Mouse (Mus musculus) embryonic fibroblast, embryonic 13.5 days (primary cell): ENCODE results near the gene Cnksr1. TPM values are rescaled to one million over a fixed set of nuclear protein-coding genes. Genes with fewer than 3 reads are reported as not detected.
"Not testable (repeated sequence)": the region's sequence is repeated elsewhere in the genome, so short reads cannot be mapped to it uniquely, and the experiment has no call there.

Experiments
- H3K27ac ChIP-seq: 2 replicates; pipeline ENCODE4 v1.5.1; 2012; ENCODE audit warnings: low read length, control low read depth, inconsistent platforms; ENCODE audit not compliant: insufficient read depth
- H3K4me1 ChIP-seq: 2 replicates; pipeline ENCODE4 v1.6.1; 2011; ENCODE audit warnings: low read length; ENCODE audit not compliant: control insufficient read depth, insufficient read depth
- H3K4me3 ChIP-seq: 2 replicates; pipeline ENCODE4 v1.5.1; 2011; ENCODE audit warnings: mild to moderate bottlenecking, control low read depth, low read length; ENCODE audit not compliant: insufficient read depth
- CTCF ChIP-seq: IDR thresholded peaks from 2 replicates; pipeline ENCODE4 v1.5.1; 2011; ENCODE audit warnings: mild to moderate bottlenecking, control low read depth, low read length, moderate library complexity, borderline replicate concordance; ENCODE audit not compliant: insufficient read depth
- POLR2A ChIP-seq: IDR thresholded peaks from 2 replicates; pipeline ENCODE4 v1.6.1; 2011; ENCODE audit warnings: low read depth, mild to moderate bottlenecking, control low read depth, low read length, moderate library complexity
- polyA plus RNA-seq: library from polyadenylated mRNA; stranded (reverse); fragments of >200 nt; gene quantifications from 2 replicates; pipeline ENCODE4 v1.2.4, GENCODE M21; 2011; ENCODE audit warnings: low read depth; ENCODE audit not compliant: missing spikeins, insufficient read length

Gene Cnksr1
- 0.42 TPM in 1 of 2 replicates, not detected in the other for polyA plus RNA-seq

DNA sequence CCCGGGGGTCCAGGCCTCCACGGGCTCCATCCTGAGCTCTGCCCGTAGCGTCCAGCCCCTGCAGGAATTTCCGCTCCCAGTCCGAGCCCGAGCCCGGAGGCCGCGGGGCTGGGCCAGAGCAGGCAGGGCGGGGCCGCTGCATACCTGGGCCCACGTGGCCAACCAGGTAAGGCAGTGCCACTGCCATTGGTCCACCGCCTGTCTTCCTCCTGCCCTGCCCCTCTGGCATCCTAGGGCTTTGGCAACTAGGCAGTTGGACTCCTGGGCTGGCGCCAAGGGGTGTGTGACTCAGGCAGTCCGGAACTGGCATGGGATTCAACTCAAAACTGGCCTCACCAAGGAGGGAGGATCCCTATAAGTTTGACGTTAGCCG lies at the start of gene Cnksr1:
Gene Cnksr1, minus strand, starts transcription at position 121 of the 373 bp plus-strand sequence.
- Histone ChIP-seq H3K4me3 (no peak within 1 kb of the TSS), H3K4me1 (peaks cover 3% of the 10 kb centered on the region; the same call in 1 of the 2 replicates), H3K27ac (no peak within 1 kb of the TSS)
- TF ChIP-seq CTCF, result no peak

DNA sequence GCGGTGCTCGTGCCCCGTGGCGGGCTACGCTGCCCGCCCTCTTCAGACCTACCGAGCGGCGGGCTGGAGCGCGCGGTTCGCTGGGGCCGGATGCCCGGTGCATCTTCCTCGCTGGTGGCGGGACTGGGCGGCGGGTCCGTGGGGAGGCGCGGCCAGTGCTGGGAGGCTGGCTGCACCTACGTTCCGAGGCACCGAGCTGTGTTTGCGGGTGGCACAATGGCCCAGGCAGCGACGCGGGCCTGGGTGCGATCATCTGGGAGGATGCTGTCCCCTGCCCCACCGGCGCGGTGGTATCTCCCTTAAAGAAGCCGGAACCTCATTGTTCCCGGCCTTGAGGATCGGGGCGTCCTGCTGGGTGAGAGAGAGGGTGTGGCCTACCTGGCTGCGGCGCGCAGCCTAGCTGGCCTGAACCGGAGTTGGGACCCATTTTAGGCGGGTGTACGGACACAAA lies 49.4 kb upstream of the Cnksr1 start, which contains the start of gene Pdik1l:
Gene Pdik1l, minus strand, starts transcription at position 321 of the 451 bp plus-strand sequence.
- TF ChIP-seq CTCF (no peak), POLR2A (peak; percentile 60)
- Histone ChIP-seq H3K4me3 (peak within 1 kb of the TSS; percentile 79), H3K4me1 (peaks cover 2% of the 10 kb centered on the region; the same call in 1 of the 2 replicates), H3K27ac (peak within 1 kb of the TSS; percentile 64)

DNA sequence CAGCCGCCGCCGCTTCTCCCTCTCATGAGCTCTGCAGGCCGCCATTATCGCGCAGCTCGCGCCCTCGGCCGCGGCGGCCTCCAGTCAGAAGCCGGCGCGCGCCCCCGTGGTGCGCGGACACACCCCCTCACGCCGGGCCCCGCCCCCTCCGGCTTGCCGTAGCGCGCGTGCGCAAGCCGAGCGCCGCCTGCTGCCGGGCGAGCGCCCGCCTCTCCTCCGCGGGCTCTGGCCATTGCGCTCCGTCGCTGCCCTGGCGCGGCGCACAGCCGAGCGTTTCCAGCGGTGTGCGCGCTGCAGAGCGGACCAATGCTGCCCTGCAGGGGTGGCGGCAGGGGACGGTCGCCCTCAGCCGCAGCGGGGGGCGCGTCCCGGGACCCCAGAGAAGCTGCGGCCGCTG lies 49.0 kb upstream of the Cnksr1 start:
- TF ChIP-seq CTCF, result no peak
- TF ChIP-seq POLR2A, result peak; percentile 83
- Histone ChIP-seq H3K4me3 (peak overlapping the region; percentile 79), H3K27ac (peak overlapping the region; percentile 64), H3K4me1 (peaks cover 2% of the 10 kb centered on the region; the same call in 1 of the 2 replicates)

DNA sequence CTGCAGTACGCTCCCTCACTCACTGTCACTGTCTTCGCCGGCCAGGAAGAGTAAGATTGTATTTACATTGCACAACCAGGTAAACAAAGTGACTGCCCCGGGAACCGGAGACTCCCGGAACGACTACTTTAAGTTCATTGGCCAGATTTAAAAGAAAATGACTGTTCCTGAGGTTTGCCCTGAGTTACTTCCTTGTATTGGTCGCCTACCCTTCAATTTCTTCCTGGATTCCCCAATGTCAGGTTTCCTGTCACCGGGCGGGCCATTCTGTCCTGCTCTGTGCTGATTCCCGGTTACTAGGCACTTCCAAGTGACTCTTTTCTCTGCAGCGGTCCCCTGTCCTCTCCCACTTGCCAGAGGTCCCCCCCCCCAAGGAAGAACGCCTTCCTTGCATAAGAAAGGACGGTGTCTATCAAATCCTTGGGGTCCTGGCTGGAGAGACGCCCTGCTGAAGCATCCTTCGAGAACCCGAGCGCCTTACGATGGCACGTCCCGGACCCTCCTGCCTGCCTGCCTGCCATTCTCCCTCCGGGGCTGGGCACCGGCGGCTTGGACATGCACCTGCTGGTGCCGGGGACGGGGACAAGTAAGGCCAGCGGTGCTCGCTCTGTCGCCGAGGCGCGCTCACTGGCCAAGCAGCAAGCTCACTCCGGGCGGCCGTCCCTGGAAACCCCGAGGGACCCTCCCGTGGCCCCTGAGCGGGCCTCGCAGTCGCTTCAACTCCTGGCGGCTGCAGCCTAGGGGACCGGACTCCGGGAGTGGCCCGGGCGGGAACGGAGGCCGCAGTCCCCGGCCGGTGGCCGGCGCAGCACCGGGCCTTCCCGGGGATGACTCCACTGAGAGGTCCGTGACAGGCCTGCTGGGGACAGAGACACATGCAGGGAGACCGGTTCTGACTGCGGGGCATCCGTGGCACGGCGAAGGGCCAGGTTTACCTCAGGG lies 48.3 kb upstream of the Cnksr1 start:
- Histone ChIP-seq H3K4me3 (peak overlapping the region; percentile 79), H3K4me1 (peaks cover 2% of the 10 kb centered on the region; the same call in 1 of the 2 replicates), H3K27ac (no peak overlapping the region)
- TF ChIP-seq POLR2A (0 out of 2 replicates have a peak, but pooled peaks have one; percentile 9), CTCF (no peak)

DNA sequence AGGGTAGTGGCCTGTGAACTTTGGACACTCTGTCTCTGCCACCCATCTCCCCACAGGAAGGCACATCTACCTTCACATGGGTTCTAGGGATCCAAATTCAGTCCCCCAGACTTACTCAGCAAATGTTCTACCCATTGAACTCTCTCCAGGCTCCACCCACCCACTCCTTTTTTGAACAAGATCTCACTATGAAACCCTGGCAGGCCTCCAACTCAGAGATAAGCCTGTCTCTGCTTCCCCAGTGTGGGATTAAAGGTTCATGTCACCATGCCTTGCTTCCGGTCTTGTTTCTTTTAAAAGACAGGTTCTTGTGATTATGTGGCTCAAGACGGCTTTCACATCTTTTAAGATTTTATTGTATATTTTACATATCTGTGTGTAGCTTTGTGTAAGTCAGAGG lies 46.7 kb upstream of the Cnksr1 start:
- Histone ChIP-seq H3K4me1 (peaks cover 2% of the 10 kb centered on the region; the same call in 1 of the 2 replicates), H3K27ac (no peak overlapping the region), H3K4me3 (no peak overlapping the region)
- TF ChIP-seq POLR2A (no peak), CTCF (no peak)

DNA sequence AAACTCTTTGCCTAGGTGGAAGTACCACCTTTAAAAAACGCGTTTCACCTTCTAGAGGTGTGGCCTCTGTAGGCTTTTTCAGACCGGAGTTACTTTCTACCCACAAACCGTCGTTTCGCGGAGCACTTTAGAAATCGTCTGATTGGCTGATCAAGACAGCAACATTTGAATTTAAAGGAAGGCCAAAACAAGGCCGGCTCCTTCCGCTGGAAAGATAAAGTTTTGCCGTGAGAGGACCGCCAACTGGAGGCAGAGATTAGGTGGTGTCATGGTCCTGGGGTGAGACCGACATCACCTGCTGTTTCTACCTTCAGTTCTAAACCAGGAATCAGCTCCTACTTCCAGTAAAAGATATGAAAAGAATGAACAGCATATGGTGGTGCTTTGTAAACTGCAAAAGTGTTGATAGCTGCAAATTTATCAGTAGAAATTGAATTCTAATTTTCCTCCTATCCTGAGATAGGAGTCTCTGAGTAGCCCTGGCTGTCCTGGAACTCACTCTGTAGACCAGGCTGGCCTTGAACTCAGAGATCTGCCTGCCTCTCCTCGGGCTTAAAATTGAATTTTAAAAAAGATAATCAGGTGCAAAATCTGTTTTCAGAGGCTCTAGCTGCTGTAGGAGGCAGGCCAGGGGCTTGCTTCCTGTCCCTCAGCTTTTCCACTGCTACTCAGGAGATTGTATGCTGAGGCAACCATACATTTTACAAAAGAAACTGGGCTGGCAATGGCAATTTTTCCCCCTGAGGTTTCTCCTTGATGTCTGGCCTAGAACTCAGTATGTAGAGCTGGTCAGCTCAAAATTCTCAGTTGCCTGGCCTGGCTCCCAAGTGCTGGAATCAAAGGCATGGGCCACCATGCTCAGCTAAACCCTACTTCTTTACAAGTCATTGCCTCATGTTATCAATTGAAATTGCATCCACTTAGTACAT lies 35.5 kb upstream of the Cnksr1 start:
- no peak for TF ChIP-seq CTCF
- no peak for TF ChIP-seq POLR2A
- Histone ChIP-seq H3K27ac (no peak overlapping the region), H3K4me1 (no peaks in the 10 kb centered on the region), H3K4me3 (no peak overlapping the region)

DNA sequence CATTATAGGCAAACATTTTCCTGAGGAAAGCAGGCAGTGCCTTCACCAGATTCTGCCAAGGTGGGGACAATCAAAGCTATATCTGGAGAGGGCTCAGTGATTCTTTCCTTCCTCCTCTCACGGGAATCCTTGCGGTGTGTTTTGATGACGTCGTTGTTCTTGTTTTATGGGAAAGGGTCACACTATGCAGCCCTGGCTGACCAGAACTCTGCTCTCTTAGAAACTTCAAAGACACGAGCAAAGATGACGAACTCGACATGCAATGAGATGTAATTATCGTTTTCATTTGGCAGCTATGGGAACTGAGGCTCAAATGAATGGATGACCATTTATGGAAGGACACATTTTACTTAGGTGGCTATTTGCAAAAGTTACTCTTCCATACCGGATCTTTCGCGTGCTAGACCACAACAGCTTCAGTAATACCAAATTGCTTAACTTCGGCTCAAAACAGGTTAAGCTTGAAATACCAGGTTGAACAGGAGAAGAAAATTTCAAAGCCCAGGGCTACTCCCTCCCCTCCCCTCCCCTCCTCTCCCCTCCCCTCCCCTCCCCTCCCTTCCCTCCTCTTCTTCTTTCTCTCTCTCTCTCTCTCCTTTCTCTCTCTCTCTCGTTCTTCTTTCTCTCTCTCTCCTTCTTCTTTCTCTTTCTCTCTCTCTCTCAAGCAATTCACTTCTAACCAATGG lies 34.7 kb upstream of the Cnksr1 start:
- TF ChIP-seq CTCF (no peak), POLR2A (no peak)
- no peak overlapping the region for H3K4me3 ChIP-seq
- H3K27ac ChIP-seq, result no peak overlapping the region
- H3K4me1 ChIP-seq, result no peaks in the 10 kb centered on the region

DNA sequence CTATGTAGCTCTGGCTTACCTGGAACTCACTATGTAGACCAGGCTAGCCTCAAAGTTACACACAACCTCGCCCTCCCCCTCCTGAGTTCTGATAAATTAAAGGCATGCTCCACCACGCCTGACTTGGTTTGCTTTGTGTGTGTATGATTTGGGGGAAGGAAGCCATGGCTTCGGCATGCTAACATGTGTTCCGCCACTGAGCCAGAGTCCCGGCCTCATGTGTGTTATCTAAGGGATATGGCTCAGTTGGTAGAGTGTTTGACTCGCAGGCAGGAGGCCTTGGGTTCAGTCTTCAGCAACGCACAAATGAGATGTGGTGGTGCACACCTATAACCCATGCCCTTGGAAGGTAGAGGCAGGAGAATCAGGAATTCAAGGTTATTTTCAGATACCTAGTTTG lies 33.8 kb upstream of the Cnksr1 start:
- no peak overlapping the region for H3K27ac ChIP-seq
- no peaks in the 10 kb centered on the region for H3K4me1 ChIP-seq
- H3K4me3 ChIP-seq, result no peak overlapping the region
- no peak for TF ChIP-seq POLR2A
- TF ChIP-seq CTCF, result no peak

DNA sequence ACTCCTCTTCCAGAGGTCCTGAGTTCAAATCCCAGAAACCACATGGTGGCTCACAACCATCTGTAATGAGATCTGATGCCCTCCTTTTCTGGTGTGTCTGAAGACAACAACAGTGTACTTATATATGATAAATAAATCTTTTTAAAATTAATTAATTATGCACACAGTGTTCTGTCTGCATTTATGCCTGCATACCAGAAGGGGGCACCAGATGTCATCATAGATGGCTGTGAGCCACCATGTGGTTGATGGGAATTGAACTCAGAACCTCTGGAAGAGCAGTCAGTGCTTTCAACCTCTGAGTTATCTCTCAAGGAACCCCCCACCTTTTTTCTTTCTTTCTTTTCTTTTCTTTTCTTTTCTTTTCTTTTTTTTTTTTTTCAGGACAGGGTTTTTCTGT lies 31.4 kb upstream of the Cnksr1 start:
- H3K27ac ChIP-seq, H3K4me3 ChIP-seq, H3K4me1 ChIP-seq: not testable (repeated sequence)
